Mouse (Mus musculus) left cerebral cortex, adult 2 months (tissue): ENCODE results near the gene Arid1b. TPM values are rescaled to one million over a fixed set of nuclear protein-coding genes. Genes with fewer than 3 reads are reported as not detected.

Experiments
- DNase-seq, 2 experiments: peaks; one replicate each; pipeline ENCODE4 v3.0.0; 2021 to 2022; ENCODE audit warnings: low spot score in 2 of 2, mixed read lengths in 1 of 2; ENCODE audit errors: extremely low spot score in 1 of 2
- H3K27ac ChIP-seq: fragments of 200-600 bp; 2 replicates; pipeline ENCODE4 v1.8.1; 2022
- H3K4me3 ChIP-seq: fragments of 200-600 bp; 2 replicates; pipeline ENCODE4 v1.8.1; 2022
- CTCF ChIP-seq: fragments of 200-600 bp; IDR thresholded peaks from 2 replicates; pipeline ENCODE4 v1.8.1; 2022; ENCODE audit warnings: antibody characterized with exemption, mild to moderate bottlenecking, moderate library complexity
- intact Hi-C: fragments of 180-260 bp; cut with DNase I; formaldehyde crosslinking; loops from one replicate; pipeline ENCODE4 v1.15.1; 2025
- long read RNA-seq, 2 experiments: library from polyadenylated mRNA; stranded (forward); transcript quantifications; one replicate each; pipeline ENCODE4 v2.0.0; 2021; ENCODE audit warnings: borderline mapping rate in 2 of 2
- total RNA-seq, 2 experiments: library from RNA; stranded (reverse); gene quantifications; 2 replicates each; pipeline ENCODE4 v1.2.3; 2021

The Arid1b gene
- 10 to 100 TPM; 81.4 to 86.1 TPM for total RNA-seq
- long read RNA-seq, experiment 1, full-length matches to known transcripts, result 26 of 65 reads
- long read RNA-seq, experiment 1, partial matches to known transcripts, result 32 of 65 reads
- long read RNA-seq, experiment 1, other reads (novel, unspliced or antisense), result 7 of 65 reads
- long read RNA-seq, experiment 2, full-length matches to known transcripts, result 21 of 53 reads
- long read RNA-seq, experiment 2, partial matches to known transcripts, result 27 of 53 reads
- long read RNA-seq, experiment 2, other reads (novel, unspliced or antisense), result 5 of 53 reads

DNA sequence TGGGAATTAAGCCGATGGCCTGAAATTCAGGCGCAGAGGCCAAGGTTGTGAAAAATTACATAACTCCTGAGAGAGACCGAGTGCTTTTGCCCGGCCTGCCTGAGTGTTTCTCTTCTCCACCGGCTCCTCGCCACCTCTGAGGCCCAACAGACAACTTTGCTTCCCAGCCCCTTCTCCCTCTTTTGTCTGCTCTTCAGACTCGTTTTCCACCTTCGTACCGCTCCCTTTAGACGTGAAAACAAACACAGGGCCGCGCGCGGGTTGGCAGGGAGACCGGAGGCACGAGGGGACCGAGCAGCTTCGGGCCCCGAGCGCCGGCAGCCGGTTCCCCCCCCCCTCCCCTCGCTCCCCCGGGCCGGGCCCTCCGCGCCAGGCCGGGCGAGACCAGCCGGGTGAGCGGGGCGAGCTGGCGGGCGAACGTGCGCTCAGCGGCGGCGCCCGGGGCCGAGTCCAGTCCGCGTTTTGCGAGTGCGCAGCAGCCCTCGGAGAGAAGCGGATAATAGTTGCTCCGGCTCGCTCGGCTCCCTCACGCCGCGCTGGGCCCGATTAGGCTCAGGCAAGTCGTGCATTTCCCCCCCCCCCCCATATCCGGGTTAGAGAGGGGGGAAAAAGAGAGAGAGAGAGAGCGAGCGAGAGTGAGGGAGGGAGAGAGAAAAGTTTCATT lies at the start of gene Arid1b:
Arid1b (plus strand) TSS at position 493 of the 664 bp plus-strand sequence.
- no peak for TF ChIP-seq CTCF
- Histone ChIP-seq H3K27ac (peak within 1 kb of the TSS; percentile 99), H3K4me3 (peak within 1 kb of the TSS; percentile 90)
- intact Hi-C loops, result loop anchor here (1.0 to 10.0 kb wide), 3 partner anchors 86 to 529 kb away; no protein-coding TSS in a partner anchor
- DNase-seq, result peak; percentile 72 to 77

DNA sequence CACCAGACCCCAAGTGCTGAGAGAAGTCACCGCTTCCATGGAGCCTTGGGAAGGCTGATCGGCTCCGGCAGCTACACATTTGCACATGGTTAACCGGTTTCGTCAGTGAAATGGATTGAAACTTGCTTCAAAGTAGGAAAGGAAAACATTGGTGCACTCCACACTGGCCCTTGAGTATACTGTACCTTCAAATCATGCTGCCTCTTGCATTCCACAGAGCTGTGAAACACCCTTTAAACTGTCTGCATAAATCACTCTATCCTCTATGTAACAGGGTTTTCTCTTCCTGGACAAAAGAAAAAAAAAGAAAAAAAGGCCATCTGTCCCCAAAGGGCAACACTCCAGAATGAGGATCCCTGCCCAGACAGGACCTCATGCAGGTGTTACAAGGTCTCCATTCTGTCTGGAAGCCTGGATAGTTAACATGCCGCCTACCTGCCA lies 48.8 kb upstream of the Arid1b start:
- Histone ChIP-seq H3K27ac (no peak overlapping the region), H3K4me3 (no peak overlapping the region)
- no peak for TF ChIP-seq CTCF
- intact Hi-C loops, result no loop called here
- no peak for DNase-seq

DNA sequence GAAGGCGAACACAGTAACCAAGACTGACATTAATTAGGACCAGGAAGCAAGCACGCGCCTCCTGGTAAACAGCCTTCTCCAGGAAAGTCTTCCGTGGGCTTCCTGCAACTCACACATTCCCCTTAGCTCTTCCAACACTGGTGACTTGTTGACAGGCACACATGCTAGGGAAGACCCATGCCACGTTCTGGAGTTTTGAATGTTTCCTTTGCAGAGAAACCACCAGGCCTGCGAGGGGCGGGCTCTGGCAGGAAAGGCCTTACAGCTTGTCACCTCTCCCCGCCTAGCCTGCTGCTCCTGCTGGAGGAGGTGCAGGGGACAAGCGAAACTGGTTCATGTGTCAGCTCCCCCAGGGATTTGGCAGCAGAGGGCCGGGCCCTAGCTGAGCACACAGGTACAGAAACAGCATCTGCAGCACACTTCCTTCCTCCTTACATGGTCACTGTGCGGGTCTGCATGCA lies 48.2 kb upstream of the Arid1b start:
- intact Hi-C loops, result no loop called here
- H3K27ac ChIP-seq, result no peak overlapping the region
- no peak for DNase-seq
- TF ChIP-seq CTCF, result no peak
- H3K4me3 ChIP-seq, result no peak overlapping the region

DNA sequence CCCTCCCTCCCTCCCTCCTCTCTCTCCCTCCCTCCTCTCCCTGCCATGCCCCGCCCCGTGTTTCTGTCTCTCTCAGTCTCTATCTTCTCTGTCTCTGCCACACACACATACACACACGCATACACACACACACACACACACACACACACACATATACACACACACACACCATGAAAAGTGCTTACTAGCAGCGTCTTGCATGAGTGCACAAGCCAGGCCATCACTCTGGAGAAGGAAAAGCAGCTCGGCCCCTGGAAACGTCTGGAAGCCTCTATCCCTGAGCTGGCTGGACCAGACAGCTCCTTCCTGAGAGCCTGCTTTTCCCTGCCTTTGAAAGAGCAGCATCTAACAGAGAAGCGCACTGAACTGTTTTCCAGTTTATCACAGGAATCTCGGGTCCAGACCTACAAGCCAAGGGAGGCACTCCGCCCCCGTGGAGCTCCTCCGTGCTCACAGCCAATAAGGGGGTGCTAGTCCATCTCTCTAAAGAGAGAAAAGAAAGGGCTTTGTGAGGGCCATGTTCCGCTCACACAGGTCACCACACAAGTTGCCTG lies 47.6 kb upstream of the Arid1b start:
- TF ChIP-seq CTCF, result no peak
- intact Hi-C loops, result no loop called here
- Histone ChIP-seq H3K27ac (no peak overlapping the region), H3K4me3 (no peak overlapping the region)
- no peak for DNase-seq

DNA sequence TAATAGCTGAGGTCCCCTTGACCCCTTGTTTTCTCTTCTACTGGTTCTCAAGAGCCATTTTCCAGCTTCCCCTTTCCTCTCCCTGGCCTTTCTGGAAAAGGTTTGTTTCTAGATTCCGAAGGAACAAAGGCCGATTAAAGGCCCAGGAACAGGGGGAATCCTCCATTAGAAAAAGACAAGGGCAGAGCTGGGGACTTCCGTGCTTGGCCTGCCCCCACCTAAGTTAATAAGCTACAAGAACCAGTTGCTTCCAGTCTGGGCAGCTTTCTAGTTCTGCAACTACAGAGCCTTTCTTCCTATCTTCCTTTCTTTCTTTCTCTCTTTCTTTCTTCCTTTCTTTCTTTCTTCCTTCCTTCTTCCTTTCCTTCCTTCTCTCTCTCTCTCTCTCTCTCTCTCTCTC lies 47.1 kb upstream of the Arid1b start:
- H3K4me3 ChIP-seq, result no peak overlapping the region
- intact Hi-C loops, result no loop called here
- DNase-seq, result no peak
- H3K27ac ChIP-seq, result no peak overlapping the region
- no peak for TF ChIP-seq CTCF

DNA sequence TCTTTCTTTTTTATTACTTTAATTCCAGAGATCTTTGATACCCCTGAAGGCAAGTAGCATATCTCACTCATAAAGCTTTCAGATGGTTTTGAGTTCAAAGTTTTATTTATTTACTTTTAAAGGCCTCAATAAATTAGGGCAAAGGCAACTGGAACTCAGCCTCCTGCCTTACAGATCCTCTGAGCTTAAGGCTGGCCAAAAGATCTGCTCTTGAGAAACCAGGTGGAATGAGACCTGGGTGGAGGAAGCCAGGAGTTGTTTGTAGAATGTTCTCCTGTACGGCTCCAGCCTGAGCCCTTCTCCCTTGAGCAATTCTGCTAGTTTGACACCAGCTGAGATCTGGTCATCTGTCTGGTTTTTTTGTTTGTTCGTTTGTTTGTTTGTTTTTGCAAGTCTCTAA lies 46.7 kb upstream of the Arid1b start:
- H3K4me3 ChIP-seq, result no peak overlapping the region
- H3K27ac ChIP-seq, result no peak overlapping the region
- DNase-seq, result no peak
- no peak for TF ChIP-seq CTCF
- intact Hi-C loops, result no loop called here

DNA sequence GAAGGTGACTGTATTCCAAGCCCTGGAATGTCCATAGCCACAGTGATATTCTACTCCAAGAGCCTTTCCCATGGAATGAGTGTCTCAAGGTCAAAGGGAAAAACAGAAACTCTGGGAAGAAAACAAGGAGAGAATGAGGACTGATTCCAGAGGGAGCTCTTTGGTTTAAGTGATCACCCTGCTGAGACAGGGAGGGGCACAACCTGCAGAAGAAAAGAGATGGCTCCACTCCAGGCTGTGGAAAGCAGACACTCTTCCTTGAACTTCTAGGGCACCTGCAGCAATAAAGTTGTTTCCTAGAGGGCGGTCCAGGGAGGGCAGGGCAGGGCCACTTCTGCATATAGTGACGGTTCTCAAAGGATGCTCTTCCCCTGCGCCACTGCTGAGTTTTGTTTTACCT lies 45.6 kb upstream of the Arid1b start:
- TF ChIP-seq CTCF, result no peak
- intact Hi-C loops, result no loop called here

DNA sequence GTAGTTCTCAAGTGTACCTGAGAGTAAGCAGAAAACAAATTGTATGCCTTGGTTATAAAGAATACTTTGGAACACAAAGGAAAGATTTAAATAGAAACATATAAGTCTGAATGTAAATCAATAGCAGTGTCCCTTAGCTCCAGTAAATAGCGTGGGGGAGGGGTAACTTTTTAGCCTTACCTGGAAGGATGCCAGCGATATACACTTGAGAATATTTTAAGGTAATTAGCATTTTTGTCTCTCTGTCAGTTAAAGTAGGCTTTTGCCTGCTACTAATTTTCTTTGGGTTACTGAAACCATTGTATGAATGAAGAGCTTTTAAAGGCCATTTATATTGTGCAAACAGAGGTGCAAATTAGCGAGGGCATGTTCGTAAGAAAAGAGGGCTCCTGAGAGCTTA lies 39.7 kb upstream of the Arid1b start:
- no peak for TF ChIP-seq CTCF
- intact Hi-C loops, result no loop called here
- no peak for DNase-seq
- H3K27ac ChIP-seq, result no peak overlapping the region
- no peak overlapping the region for H3K4me3 ChIP-seq

More for the DNA sequence above, 45.6 kb upstream of the Arid1b start:
- DNase-seq, result no peak
- Histone ChIP-seq H3K4me3 (no peak overlapping the region), H3K27ac (no peak overlapping the region)

DNA sequence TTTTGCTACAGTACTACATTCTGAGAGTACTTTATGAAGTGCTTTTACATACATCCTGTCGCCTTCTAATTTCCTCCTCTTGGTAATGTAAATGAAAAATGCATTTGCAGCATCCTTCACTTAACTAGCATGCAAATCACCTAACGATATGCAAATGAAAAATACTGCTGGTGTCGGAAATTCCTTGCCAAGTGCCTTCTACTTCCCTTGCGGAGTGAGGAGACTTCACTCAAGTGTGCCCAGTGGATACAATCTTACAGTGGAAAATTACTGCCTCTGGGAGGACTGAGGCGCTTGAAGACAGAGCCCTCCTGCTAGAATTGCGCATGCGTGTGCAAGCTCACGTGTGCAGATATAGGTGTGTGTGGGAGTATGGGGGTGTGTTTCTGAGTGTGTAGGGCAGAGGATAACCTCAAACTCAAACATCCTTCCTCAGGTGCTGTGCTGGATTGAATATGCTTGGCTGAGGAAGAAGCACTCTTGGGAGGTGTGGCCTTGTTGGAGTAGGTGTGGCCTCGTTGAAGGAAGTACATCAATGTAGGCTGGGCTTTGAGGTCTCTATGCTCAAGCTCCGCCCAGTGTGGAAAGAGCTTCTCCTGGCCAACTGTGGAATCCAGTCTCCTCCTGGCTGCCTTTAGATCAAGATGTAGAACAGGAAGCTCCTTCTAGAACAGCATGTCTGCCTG lies 29.8 kb upstream of the Arid1b start:
- H3K27ac ChIP-seq, result no peak overlapping the region
- TF ChIP-seq CTCF, result no peak
- intact Hi-C loops, result no loop called here
- H3K4me3 ChIP-seq, result no peak overlapping the region
- no peak for DNase-seq

DNA sequence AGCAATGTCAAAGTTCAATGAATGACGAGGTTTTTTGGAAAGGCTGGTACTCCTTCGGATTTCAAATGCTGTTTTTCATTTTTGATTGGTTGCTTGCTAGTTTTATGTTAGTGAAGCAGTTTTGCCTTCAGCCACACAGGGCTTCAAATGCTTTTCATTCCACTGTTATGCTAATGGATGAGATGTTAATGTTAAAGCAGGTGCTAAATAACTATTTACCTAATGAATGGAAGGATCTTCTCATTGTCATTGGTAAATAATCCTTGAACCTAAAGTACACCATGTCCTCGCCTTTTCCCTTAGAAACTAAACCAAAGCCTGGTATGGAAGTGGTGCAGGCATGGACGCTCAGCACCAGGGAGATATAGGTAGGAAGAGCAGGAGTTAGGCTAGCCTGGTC lies 26.9 kb upstream of the Arid1b start:
- intact Hi-C loops, result no loop called here
- H3K27ac ChIP-seq, result no peak overlapping the region
- H3K4me3 ChIP-seq, result no peak overlapping the region
- no peak for DNase-seq
- TF ChIP-seq CTCF, result no peak

DNA sequence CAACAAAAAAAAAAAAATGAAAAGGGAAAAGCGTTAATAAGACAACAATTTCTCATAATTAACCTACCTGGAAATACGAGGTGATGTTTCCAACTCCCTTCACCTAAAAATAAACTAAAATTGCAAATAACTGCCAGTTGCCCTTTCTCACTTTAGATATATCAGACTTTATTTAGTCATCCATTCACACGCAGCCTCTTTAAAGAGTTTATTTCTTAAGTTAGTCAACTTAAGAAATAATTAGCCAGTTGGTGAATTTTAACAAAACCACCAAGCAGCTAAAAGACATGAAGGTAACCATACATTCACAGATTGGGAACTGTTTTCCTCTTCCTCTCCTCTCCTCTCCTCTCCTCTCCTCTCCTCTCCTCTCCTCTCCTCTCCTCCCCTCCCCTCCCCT lies 26.1 kb upstream of the Arid1b start:
- TF ChIP-seq CTCF, result no peak

DNA sequence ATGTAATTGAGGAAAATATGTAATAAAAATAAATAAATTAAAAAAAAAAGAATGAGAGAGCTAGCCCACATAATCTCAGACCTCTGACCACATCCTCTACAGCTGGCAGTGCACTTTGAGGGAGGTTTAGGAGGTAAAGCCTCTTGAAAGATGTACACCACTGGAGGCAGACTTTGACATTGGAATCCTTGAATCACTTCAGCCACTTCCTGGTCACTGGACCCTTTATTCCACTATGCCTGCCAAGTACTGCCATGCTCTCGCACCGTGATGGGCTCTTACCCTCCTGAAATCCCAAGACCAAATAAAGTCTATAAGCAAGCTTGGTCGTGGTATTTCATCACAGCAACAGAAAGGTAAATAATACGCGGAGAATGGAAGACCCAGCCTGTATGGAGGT lies 25.3 kb upstream of the Arid1b start:
- DNase-seq, result no peak
- no peak for TF ChIP-seq CTCF
- intact Hi-C loops, result no loop called here
- no peak overlapping the region for H3K4me3 ChIP-seq
- no peak overlapping the region for H3K27ac ChIP-seq

More for the DNA sequence above, 26.1 kb upstream of the Arid1b start:
- Histone ChIP-seq H3K4me3 (no peak overlapping the region), H3K27ac (no peak overlapping the region)
- no peak for DNase-seq
- intact Hi-C loops, result no loop called here
